Mouse (Mus musculus) testis, adult 2 months (tissue): ENCODE data around the gene Cd3e.

ENCODE experiments used
- CTCF ChIP-seq: fragments of 200-500 bp; IDR thresholded peaks from 2 replicates; pipeline ENCODE4 v1.5.1; 2012; ENCODE audit warnings: low read depth, mild to moderate bottlenecking, inconsistent platforms, low read length, moderate library complexity; ENCODE audit not compliant: control insufficient read depth, insufficient read depth, insufficient replicate concordance
- POLR2A ChIP-seq: fragments of 200-500 bp; IDR thresholded peaks from 2 replicates; pipeline ENCODE4 v1.6.1; 2012; ENCODE audit warnings: low read depth, mild to moderate bottlenecking, inconsistent platforms, low read length, moderate library complexity; ENCODE audit not compliant: control insufficient read depth

DNA sequence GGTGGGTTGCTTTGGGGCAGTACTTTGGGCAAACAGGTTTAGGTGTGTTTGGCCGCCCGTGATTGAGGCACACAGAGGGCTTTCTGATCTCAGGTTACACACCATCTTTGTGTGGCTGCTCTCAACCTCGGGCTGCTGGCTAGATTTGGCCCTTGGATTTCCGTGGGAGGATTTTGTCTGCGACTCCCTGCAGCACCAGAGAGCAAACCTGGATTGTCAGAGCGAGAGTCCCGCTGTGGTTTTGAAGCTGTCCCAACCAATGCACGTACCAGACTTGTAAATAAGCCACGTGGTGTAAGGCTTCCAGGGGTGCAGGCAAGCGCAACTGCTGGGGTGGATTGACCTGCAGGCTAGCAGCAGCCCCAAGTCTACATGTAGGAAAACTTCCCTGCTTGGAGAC lies 33.5 kb upstream of the Cd3e start:
- TF ChIP-seq POLR2A = no peak
- no peak for TF ChIP-seq CTCF
